Mouse (Mus musculus): ENCODE measurements at regions not wholly inside any gene's neighbourhood (a gene's known extent, or its start where the extent isn't known, plus 50 kb on each side); places are given as distances from the start of the nearest gene placed in this dataset.
A peak's percentile ranks its signal among the peaks of the same experiment; 100 is the strongest.

GRCm38 (mm10) chrX:58620403-58620802, 288.8 kb upstream of the 4930550L24Rik start:
- Histone ChIP-seq H3K27me3 (ENCODE audit: control insufficient read depth, insufficient read depth, low read length) (no peaks in the 10 kb centered on the region), H3K36me3 (replicated peaks; ENCODE audit: control insufficient read depth, insufficient read depth, low read length) (no peaks in the 10 kb centered on the region), H3K4me1 (ENCODE audit: control insufficient read depth, insufficient read depth) (no peaks in the 10 kb centered on the region), H3K4me2 (ENCODE audit: low read depth, low read length) (no peak overlapping the region), H3K4me3 (ENCODE audit: low read depth, low read length) (no peak overlapping the region), H3K9ac (replicated peaks; ENCODE audit: low read depth, low read length) (no peak overlapping the region), H3K27ac (ENCODE audit: low read depth) (no peak overlapping the region), H3K9me3 (replicated peaks; ENCODE audit: control insufficient read depth, low read length) (no peaks in the 10 kb centered on the region)
- no peak for ATAC-seq (ENCODE audit: insufficient read depth, low read depth)
- no peak for TF ChIP-seq EP300 (IDR thresholded peaks at IDR 0.05; ENCODE audit: low read depth)
- peak; percentile 55 for TF ChIP-seq CTCF (IDR thresholded peaks at IDR 0.05; ENCODE audit: low read depth)
- WGBS, result 53% methylated on average over 2 of the region's 2 CpGs
- DNase-seq (ENCODE audit: low spot score), result peak; percentile 5

Data from heart, postnatal 0 days (tissue).